24 mouse cellular contexts compared by ENCODE assay signal in genomic region chr11:96693360-96693759, GRCm38 (mm10).
"Had no signal": no experiment of that assay in that cellular context is flagged by ENCODE, and none has a peak within 500 bp of the region (broad histone marks: within the 10 kb centered on the region; RNA-seq: fewer than 3 reads in every experiment).

No protein-coding gene starts in this region.

- H3K27ac ChIP-seq: heart, adult 2 months; hindbrain, embryonic 15.5 days; hindbrain, postnatal 0 days; kidney, embryonic 15.5 days; kidney, postnatal 0 days; limb, embryonic 13.5 days; limb, embryonic 15.5 days; liver, embryonic 13.5 days had no signal

- H3K4me2 ChIP-seq: heart, embryonic 12.5 days; hindbrain, embryonic 13.5 days; hindbrain, embryonic 15.5 days; kidney, embryonic 15.5 days; limb, embryonic 13.5 days; limb, embryonic 15.5 days; liver, embryonic 13.5 days had no signal

- H3K4me3 ChIP-seq: heart, adult 2 months; heart, embryonic 12.5 days; hindbrain, embryonic 13.5 days; hindbrain, embryonic 15.5 days; kidney, embryonic 15.5 days; limb, embryonic 13.5 days; limb, embryonic 15.5 days; liver, embryonic 13.5 days had no signal

- ATAC-seq: hindbrain, postnatal 0 days; intestine, embryonic 16.5 days had no signal

- H3K4me1 ChIP-seq: limb, embryonic 13.5 days; limb, embryonic 15.5 days; liver, embryonic 13.5 days had no signal

- H3K9me3 ChIP-seq: heart, embryonic 12.5 days; hindbrain, embryonic 13.5 days; hindbrain, embryonic 15.5 days; kidney, embryonic 15.5 days; limb, embryonic 13.5 days; limb, embryonic 15.5 days; liver, embryonic 13.5 days had no signal

- DNase-seq: gastrocnemius, postnatal 14 days; gastrocnemius, postnatal 36 days; heart, adult 11 months; heart, adult 2 months; heart, postnatal 14 days; heart, postnatal 36 days; kidney, adult 11 months; kidney, adult 2 months; kidney, adult 9 months; kidney, postnatal 14 days; kidney, postnatal 36 days; layer of hippocampus, adult 9-11 months; layer of hippocampus, postnatal 36 days; left cerebral cortex, postnatal 4 days; liver, embryonic 13.5 days had no signal

- H3K27me3 ChIP-seq: heart, embryonic 12.5 days; hindbrain, embryonic 13.5 days; hindbrain, embryonic 15.5 days; limb, embryonic 15.5 days; liver, embryonic 13.5 days had no signal

- H3K36me3 ChIP-seq: heart, embryonic 12.5 days; hindbrain, embryonic 13.5 days; hindbrain, embryonic 15.5 days; kidney, embryonic 15.5 days; limb, embryonic 13.5 days; limb, embryonic 15.5 days; liver, embryonic 13.5 days had no signal

- H3K9ac ChIP-seq: heart, embryonic 12.5 days; hindbrain, embryonic 13.5 days; hindbrain, embryonic 15.5 days; kidney, embryonic 15.5 days; limb, embryonic 13.5 days; limb, embryonic 15.5 days; liver, embryonic 13.5 days had no signal
